Mouse (Mus musculus): ENCODE results near the gene Selenbp1.
"Not testable (repeated sequence)": the region's sequence is repeated elsewhere in the genome, so short reads cannot be mapped to it uniquely, and the experiment has no call there.

The Selenbp1 gene

DNA sequence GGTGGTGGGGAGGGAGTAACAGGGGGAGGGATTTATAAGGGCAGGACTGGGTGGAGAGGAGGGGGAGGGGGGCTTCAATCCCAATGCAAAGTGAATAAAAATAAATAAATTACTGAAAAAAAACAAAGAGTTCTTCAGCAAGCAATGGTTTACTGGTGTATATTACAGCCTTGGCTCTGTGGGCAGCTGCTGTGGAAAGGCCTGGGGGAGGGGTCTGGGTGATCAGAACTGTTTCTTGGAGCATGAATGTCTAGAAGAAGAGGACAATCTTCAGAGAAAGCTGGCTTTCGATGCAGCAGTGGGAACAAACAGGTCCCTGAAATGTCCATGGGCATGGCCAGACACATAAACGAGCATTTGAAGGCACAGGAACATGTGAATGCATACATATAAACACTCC lies 577 bp upstream of the Selenbp1 start:
- DNase-seq (ENCODE audit: extremely low spot score) = not testable (repeated sequence)

DNA sequence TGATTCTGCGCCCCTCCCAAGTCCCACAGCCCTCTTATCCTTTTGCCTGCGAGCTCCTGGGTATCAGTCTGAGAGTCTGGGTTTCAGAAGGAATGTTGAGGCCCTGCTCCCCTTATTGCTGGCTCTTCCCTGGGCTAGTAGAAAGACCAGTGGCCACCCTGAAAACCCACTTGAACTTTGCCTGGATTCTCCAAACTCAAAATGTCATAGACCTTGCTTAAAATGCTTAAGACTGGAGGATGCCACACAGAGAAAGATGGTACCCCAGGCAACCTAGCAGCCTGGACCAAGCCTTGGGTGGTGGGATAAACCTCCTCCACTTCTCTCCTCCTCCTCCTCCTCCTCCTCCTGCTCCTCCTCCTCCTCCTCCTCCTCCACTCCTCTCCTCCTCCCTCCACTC lies 748 bp downstream of the Selenbp1 start:
- not testable (repeated sequence) for DNase-seq (ENCODE audit: extremely low spot score)

DNA sequence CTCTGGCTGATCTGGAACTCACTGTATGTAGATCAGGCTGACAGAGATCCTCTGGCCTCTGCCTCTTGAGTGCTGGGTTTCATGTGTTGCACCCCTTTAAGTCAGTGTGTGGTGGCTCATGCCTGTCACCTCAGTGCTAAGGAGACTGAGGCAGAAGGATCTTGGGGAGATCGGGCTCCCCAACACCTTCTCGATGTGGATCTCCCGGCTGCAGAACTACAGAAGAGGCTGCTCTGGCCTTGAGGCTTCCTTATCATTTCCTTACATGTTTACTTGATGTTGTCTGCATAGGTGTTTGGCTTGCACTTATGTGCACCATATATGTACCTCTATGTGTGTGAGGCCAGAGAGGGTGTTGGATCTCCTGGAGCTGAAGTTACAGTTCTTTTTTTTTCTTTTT lies 1.7 kb downstream of the Selenbp1 start:
- DNase-seq (ENCODE audit: extremely low spot score) = not testable (repeated sequence)

DNA sequence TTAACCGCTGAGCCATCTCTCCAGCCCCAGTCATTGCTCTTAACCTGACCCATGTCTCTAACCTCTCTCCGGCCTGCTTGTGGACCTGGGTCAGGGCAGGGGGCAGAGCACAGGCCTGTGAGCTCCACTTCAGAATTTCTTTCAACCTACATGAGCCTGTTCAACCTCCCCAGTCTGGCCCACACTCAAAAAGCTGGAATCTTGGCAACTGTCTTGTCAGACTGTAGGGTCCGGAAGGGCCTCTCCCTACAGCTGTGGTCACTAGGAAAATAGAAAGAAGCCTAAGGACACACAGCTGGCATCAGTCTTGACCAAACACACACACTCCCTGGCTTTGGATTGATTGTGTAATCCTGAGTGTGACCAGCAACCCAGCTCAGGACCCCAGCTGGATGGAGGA lies 2.5 kb downstream of the Selenbp1 start:
- not testable (repeated sequence) for DNase-seq (ENCODE audit: extremely low spot score)

DNA sequence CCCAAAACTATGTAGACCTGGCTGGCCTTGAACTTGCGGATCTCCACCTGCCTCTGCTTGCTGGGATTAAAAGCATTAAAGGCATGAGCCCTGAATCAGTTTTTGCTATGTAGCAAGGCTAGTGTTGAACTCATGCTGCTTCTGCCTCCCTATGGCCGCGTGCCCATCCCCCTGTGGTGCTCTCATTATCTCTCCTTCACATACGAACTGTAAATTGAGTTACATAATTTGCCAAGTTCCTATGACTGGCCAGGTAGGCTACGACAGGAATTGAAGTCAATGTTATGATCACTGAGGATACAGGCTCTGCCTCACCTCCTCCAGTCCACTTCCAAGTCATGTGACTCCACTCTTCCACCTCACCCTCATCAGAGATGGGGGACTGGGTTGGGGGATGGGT lies 3.3 kb downstream of the Selenbp1 start:
- DNase-seq (ENCODE audit: extremely low spot score) = not testable (repeated sequence)

DNA sequence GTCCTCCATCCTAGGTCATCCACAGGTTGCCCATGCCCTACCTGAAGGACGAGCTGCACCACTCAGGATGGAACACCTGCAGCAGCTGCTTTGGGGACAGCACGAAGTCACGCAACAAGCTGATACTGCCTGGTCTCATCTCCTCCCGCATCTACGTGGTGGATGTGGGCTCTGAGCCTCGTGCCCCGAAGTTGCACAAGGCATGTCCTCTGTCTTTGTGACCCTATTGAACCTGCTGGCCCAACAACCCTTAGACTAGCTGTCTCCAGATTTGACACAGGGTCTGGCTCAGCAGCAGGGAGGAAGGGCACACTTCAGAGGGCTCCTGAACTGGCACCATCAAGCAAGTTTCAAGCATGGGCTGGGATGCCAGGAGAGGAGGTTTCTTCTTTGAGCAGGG lies 4.3 kb downstream of the Selenbp1 start:
- not testable (repeated sequence) for DNase-seq (ENCODE audit: extremely low spot score)

DNA sequence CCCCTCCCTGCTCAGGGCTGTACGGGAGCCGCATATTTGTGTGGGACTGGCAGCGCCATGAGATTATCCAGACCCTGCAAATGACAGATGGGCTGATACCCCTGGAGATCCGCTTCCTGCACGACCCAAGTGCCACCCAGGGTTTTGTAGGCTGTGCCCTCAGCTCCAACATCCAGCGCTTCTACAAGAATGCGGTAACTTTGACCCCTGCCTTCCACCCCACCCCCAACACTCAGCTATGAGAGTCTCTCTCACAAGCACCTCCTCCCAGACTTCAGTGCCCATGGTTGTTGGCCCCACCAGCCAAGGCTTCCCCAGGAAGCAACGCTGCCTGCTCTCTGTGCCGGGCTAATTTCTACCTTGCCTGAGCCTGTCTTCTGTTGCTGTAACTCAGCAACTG lies 7.2 kb downstream of the Selenbp1 start:
- DNase-seq (ENCODE audit: extremely low spot score) = not testable (repeated sequence)

DNA sequence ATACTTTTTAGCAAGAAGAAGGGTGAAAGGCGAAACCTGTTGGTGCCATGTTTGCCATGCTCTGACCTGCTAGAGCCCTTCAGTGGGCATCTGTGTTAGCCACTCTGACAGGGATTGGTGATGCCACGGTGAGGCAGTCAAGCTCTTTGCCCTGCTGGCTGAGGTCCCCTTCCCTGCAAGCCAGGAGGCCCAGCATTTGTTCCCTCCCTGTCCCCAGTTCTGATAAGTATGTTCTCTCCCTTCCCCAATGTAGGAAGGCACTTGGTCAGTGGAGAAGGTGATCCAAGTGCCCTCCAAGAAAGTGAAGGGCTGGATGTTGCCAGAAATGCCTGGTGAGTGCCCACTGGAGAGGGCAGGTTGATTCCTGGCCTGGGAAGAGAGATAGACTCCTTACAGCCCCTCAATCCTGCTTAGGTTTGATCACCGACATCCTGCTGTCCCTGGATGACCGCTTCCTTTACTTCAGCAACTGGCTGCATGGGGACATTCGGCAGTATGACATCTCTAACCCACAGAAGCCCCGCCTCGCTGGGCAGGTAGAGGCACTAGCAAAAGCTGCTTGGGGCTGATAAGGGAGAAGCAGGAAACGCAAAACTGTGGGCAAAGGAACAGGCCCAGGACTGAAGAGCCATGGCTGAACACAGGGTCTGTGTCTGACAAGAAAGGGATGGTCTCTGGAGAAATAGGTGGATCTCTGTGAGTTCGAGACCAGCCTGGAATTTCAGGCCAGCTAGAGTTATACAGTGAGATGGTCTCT lies 9.5 kb downstream of the Selenbp1 start:
- DNase-seq (ENCODE audit: extremely low spot score) = not testable (repeated sequence)

DNA sequence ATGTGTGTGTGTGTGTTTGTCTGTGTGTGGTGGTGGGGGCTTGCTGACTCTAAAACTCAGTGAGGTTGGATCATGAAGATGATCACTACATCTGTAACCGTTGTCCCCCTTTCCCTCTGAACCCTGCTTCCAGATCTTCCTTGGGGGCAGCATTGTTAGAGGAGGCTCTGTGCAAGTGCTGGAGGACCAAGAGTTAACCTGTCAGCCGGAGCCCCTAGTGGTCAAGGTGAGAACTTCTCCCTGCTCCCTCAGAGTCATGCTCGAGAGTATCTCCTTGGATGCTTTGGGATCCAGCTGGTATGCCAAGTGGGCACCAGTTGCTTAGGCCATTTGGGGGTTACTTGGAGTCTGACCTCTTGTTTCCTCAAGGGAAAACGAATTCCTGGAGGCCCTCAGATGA lies 10.8 kb downstream of the Selenbp1 start:
- DNase-seq (ENCODE audit: extremely low spot score) = not testable (repeated sequence)

DNA sequence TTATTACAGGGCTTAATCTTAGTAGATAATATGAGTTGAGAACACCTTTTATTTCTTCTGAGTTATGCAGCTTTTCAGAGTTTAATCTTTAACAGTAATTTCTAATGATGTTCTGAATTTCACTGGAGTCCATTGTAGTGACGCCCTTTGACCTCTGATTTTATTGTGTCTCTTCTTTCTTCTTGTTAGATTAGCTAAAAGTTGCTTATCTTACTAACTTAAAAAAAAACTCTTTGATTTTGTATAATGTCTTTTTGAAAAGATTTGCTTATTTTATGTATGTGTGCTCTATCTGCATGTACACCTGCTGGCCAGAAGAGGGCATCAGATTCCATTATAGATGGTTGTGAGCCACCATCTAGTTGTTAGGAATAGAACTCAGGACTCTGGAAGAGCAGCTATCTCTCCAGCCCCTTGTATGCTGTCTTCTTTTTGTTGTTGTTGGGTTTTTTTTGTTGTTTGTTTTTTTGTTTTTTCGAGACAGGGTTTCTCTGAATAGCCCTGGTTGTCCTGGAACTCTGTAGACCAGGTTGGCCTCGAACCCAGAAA lies 15.3 kb downstream of the Selenbp1 start:
- no peak for DNase-seq (ENCODE audit: extremely low spot score)

DNA sequence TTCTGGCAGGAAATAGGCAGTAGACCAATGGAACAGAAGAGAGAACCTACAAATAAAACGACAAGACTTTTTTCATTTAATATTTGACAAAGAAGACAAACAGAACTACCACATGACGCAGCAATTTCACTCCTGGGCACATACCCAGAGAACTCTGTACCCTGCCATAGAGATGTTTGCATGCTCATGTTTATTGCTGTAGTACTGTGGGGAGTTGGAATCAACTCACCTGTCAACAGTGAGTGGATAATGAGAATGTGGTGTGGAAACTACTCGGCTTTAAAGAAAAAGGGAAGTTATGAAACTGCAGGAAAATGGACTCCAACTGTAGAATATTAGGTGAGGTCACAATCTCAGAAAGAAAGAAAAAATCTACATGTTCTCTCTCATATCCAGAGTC lies 16.8 kb downstream of the Selenbp1 start:
- DNase-seq (ENCODE audit: extremely low spot score) = no peak

DNA sequence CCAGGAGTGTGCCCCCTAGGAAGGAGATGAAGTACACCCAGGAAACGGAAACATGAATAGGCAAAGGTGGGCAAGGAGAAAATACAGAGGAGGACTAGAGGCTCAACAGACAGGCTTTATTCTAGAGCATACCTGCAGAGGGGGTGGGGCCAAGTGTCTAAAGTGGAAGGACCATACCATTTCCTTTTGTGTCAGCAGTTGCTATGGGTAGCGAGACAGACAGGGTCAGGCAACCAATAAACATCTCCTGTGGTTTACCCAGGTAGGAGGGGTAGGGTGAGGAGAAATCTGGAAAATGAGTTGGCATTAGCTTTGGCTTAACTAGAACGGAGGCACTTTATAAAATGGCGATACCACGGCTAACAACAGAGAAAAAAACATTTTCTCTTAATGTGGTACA lies 19.9 kb downstream of the Selenbp1 start:
- DNase-seq (ENCODE audit: extremely low spot score) = peak; percentile 24

DNA sequence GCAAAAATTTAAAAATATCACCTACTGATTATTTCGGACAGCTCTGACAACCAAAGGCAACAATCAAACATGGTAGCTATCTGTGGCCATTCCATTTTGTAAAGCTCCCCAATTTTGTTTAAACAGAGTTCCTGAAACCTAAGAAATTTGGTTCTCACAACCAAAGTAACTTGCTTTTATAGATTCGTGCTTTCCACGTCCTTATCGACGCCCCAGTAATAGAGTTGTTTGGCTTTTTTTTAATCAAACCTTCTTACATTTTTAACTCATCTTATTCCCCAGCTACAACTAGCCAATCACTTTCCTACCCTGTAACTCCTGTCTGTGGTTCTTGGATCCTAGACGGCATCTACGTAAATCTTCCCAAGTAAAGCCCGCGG lies 20.5 kb downstream of the Selenbp1 start:
- DNase-seq (ENCODE audit: extremely low spot score) = no peak

DNA sequence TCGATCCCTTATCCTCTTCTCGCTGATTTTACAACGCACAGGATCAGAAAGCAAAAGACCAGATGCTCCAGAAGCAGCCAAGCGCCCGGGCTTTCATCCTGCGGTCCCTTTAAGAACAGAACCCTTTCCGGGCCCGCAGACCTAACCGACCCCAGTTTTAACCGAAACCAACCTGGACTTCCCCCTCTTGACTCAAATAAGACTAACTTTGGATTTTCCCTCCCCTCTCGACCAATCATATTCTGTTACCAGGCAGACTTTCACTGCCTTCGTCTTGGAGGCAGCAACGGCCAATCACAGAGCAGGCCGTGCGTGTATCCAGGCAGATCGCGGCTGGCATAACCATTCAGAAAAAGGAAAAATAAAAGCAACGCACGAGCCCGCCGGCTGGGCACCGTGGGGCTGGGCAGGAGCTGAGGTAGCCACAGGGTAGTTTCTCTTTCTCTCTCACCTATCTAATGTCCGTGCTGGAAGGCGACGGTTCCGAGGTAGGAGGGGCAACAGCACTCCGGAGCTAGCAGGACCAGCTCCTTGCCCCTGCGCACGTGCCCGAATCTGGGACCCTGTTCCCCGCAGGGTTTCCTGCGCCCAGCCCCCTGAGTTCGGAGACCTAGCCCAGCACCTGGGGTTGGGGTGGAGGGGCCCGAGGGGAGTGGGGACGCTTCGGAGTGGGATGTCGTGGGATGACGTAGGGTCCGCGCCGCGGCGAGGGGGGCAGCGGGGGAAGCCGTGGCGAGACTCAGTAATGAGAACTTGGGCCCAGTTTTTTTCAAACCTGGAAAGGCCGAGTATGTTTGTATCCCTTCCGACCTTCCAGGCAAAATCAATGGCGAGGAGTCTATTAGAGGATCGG lies 21.1 kb downstream of the Selenbp1 start, which contains the start of gene Rfx5:
Gene Rfx5 (plus strand): TSS at position 312 of the 853 bp plus-strand sequence.
- DNase-seq (ENCODE audit: extremely low spot score) = peak; percentile 90

DNA sequence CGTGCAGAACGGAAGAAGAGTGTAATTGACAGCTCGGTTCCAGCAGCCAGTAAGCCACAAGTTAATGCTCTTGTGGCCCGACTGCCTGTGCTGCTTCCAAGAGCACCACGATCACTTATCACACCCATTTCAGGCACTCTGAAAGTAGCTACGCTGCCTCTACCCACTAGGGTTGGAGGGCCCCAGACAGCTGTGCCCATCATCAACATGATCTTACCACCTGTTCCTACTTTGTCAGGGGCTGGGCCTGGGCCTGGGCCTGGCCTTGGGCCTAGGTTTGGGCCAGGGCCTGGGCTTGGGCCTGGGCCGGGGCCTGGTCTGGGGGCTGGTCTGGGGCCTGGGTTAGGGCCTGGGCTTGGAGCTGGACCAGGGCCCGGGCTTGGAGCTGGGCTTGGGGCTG lies 25.4 kb downstream of the Selenbp1 start:
- DNase-seq (ENCODE audit: extremely low spot score) = no peak

DNA sequence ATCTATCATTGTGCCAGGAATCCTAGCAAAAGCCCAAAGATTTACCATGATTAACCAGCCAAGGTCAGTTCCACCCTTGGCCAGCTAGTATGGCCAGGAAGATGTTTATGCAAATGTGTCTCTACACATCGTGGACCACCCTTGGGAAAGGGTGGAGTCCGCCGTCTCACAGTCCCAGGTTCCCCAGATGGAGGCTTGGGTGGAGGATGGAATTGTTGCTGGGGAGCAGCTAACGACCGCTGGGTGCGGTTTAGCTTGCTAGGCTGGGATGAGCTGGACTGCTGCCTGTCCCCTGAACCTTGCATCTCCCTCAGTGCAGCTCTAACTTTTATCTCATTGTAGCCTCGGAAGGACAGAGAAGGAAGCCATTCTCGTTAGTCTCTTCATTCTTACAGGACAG lies 27.0 kb downstream of the Selenbp1 start:
- no peak for DNase-seq (ENCODE audit: extremely low spot score)

DNA sequence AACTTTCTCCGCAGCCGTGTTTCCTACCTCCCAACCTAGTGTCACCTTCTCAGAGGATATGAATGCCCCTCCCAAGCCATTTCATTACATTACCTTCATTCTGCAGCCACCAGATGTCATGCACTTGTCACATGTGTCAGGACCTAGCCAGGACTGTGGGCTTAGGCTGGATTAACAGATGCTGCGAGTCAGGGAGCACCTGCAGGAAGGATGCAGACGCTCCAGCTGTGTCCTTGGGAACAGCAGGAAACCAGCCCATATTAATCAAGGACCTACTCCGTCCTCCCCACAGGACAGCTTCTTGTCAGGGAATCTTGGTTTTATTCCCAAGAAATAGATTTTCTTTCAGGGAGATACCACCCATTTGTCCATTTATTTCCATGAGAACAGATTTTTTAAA lies 27.5 kb downstream of the Selenbp1 start:
- DNase-seq (ENCODE audit: extremely low spot score) = no peak

DNA sequence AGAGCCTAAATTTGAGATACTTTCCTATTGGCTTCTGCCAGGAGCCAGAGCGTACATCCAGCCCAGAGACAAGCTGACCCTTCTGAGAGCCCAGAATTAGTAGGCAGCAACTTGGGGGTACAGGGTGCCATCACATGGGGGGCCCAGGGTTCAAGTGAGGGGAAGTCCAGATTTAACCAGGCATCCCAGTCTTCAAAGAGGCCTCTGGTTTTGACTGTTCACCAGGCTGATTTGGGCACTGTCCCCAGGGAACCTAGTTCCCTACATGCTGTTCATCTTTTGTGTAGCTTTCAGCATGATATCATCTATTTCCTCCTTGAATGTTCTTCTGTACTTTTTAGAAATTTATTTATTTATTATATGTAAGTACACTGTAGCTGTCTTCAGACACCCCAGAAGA lies 32.1 kb downstream of the Selenbp1 start:
- no peak for DNase-seq (ENCODE audit: extremely low spot score)

DNA sequence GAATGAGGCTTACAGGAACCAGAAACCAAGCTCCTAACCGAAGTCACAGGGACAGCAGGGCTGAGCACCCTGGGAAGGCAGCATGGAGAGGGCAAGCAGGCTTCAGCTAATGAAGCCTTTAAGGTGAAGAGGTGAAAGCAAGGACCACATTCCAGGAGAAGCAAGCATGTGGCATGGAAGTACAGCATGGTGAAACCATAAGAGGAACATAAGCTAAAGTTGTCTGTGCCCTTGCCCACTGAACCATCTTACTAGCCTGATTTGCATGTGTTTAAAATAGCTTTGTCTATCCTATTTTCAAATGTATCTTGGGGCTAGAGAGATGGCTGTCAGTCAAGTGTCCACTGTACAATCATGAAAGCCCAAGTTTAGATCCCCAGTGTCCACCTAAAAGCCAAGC lies 33.0 kb downstream of the Selenbp1 start:
- no peak for DNase-seq (ENCODE audit: extremely low spot score)

DNA sequence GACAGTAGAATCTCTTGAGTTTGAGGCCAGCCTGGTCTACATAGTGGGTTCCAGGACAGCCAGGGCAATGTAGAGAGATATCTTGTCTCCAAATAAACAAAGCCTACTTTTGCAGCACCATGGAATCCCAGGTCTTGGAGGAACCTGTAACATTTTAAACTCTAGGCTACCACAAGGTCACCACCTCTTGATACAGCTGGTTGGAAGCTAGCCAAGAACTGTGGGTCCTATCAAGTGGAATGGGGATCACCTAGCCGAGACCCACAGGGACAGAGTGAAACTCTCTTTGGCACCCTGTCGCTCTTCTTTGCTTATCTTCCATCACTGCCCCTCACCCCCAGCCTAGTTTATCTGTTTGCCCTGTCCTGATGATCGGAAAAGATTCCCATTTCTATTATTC lies 39.7 kb downstream of the Selenbp1 start:
- DNase-seq (ENCODE audit: extremely low spot score) = no peak

DNA sequence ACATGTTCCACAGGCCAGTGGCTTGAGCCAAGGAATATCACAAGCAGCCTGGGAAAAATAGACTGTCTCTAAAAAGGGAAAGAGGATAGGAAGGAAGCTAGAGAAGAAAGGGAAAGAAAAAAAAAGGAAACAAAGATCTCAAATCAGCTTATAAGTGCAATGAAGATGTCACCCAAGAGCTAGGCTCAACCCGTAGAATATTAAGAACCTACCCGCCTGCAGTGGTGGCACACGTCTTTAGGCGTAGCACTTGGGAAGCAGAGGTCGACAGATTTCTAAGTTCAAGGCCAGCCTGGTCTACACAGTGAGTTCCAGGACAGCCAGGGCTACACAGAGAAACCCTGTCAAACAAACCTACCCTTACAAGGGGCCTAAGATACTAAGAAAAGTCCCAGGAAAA lies 40.8 kb downstream of the Selenbp1 start:
- no peak for DNase-seq (ENCODE audit: extremely low spot score)

DNA sequence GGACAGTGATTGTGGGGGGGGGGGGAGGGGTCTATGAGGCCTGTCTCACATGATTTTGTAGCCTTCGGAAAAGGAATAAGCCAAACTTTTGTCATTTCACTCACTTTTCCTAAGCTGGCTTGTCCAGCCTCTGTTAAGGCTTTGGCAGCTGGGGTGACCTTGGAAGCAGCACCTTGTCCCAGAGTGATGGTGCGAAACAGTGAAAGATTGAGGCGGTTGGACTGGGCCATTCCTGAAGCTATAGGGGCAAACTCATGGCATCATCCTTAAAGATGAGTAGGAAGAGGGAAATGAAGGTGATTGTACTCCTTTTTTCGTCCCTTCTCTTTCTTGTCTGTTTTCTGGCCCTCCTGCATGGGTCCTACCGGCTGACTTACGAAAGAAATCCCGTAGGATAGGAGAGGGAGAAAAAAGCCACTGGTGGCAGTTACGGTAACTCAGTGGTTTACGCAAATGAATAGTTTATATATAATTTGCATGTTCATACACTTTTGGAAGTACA lies 41.2 kb downstream of the Selenbp1 start:
- DNase-seq (ENCODE audit: extremely low spot score) = no peak

Measured in embryo, embryonic 9.5 days (tissue).